Mouse (Mus musculus) retina, postnatal 7 days (tissue): ENCODE results near the gene Tmem59l.
A peak's percentile ranks its signal among the peaks of the same experiment; 100 is the strongest.

Source experiments
- DNase-seq: peaks from one replicate; pipeline ENCODE4 v3.0.0-alpha.2; 2012; ENCODE audit warnings: low read depth, low spot score

Gene Tmem59l

GRCm38 (mm10) chr8:70490061-70490879 lies 3.1 kb upstream of the Tmem59l start:
- no peak for DNase-seq

GRCm38 (mm10) chr8:70489576-70489975 lies 2.4 kb upstream of the Tmem59l start:
- no peak for DNase-seq

- no peak for DNase-seq
These were observed 1.8 kb upstream of the Tmem59l start for GRCm38 (mm10) chr8:70488931-70489470.

- DNase-seq: no peak
These were observed 1.0 kb upstream of the Tmem59l start for GRCm38 (mm10) chr8:70487993-70488796.

- no peak for DNase-seq
These were observed 922 bp downstream of the Tmem59l start for GRCm38 (mm10) chr8:70486191-70486681.

- DNase-seq: no peak
These were observed 4.2 kb downstream of the Tmem59l start for GRCm38 (mm10) chr8:70482943-70483342.

- DNase-seq: no peak
These were observed 5.2 kb downstream of the Tmem59l start for GRCm38 (mm10) chr8:70481908-70482307.

- DNase-seq: no peak
These were observed 9.7 kb downstream of the Tmem59l start for GRCm38 (mm10) chr8:70477269-70477982.

- DNase-seq: peak; percentile 83
These were observed 10.6 kb downstream of the Tmem59l start, which contains the start of gene Klhl26 for GRCm38 (mm10) chr8:70476333-70477268. Klhl26 (minus strand) TSS chr8:70476968.

GRCm38 (mm10) chr8:70471856-70472255 lies 15.3 kb downstream of the Tmem59l start:
- DNase-seq: no peak

GRCm38 (mm10) chr8:70469938-70470337 lies 17.2 kb downstream of the Tmem59l start:
- no peak for DNase-seq

- no peak for DNase-seq
These were observed 17.8 kb downstream of the Tmem59l start for GRCm38 (mm10) chr8:70469295-70469916.

GRCm38 (mm10) chr8:70468733-70469132 lies 18.4 kb downstream of the Tmem59l start:
- DNase-seq: no peak

- no peak for DNase-seq
These were observed 19.3 kb downstream of the Tmem59l start for GRCm38 (mm10) chr8:70467907-70468306.

- DNase-seq: no peak
These were observed 19.9 kb downstream of the Tmem59l start for GRCm38 (mm10) chr8:70467229-70467725.

GRCm38 (mm10) chr8:70466771-70467170 lies 20.4 kb downstream of the Tmem59l start:
- DNase-seq: no peak

- no peak for DNase-seq
These were observed 20.9 kb downstream of the Tmem59l start for GRCm38 (mm10) chr8:70466305-70466704.

GRCm38 (mm10) chr8:70465701-70466100 lies 21.5 kb downstream of the Tmem59l start:
- DNase-seq: no peak

- DNase-seq: no peak
These were observed 23.0 kb downstream of the Tmem59l start for GRCm38 (mm10) chr8:70464162-70464561.

GRCm38 (mm10) chr8:70463306-70463705 lies 23.9 kb downstream of the Tmem59l start:
- DNase-seq: no peak
